Mouse (Mus musculus): Measurements from ENCODE around the gene Wasf2. TPM values are rescaled to one million over a fixed set of nuclear protein-coding genes. Genes with fewer than 3 reads are reported as not detected.

Wasf2 gene
- total and polyA plus RNA-seq, 3 experiments, result 34.6 to 83.8 (median 77.5) TPM

GRCm38 (mm10) chr4:133189396-133189795 is 59.1 kb downstream of the Wasf2 start:
- TF ChIP-seq POLR2A (IDR thresholded peaks at IDR 0.05; ENCODE audit: insufficient read depth, low read depth, low read length) (no peak), CTCF (IDR thresholded peaks at IDR 0.05) (no peak), EP300 (IDR thresholded peaks at IDR 0.05; ENCODE audit: insufficient read depth, low read depth, low read length) (no peak)
- Histone ChIP-seq H3K27ac (no peak overlapping the region), H3K9ac (ENCODE audit: low read depth, low read length) (no peak overlapping the region), H3K36me3 (ENCODE audit: control insufficient read depth, insufficient read depth, low read length) (peaks cover 15% of the 10 kb centered on the region), H3K27me3 (ENCODE audit: control insufficient read depth, insufficient read depth, low read length) (no peaks in the 10 kb centered on the region), H3K4me1 (ENCODE audit: control insufficient read depth, insufficient read depth, low read length) (peaks cover 11% of the 10 kb centered on the region), H3K79me2 (replicated peaks; ENCODE audit: control insufficient read depth, insufficient read depth, low read length) (peaks cover 3% of the 10 kb centered on the region), H3K4me3 (no peak overlapping the region)
- intact Hi-C loops (cut with DNase I), result no loop called here
- 74% methylated on average over 10 of the region's 10 CpGs for WGBS
- DNase-seq, result no peak

GRCm38 (mm10) chr4:133194482-133194881 is 64.2 kb downstream of the Wasf2 start:
- no peak overlapping the region for H3K4me3 ChIP-seq
- no peak for DNase-seq
- no peaks in the 10 kb centered on the region for H3K27me3 ChIP-seq (ENCODE audit: control insufficient read depth, insufficient read depth, low read length)
- TF ChIP-seq POLR2A (IDR thresholded peaks at IDR 0.05; ENCODE audit: insufficient read depth, low read depth, low read length) (no peak), CTCF (IDR thresholded peaks at IDR 0.05) (no peak), EP300 (IDR thresholded peaks at IDR 0.05; ENCODE audit: insufficient read depth, low read depth, low read length) (no peak)
- no peak overlapping the region for H3K9ac ChIP-seq (ENCODE audit: low read depth, low read length)
- no peak overlapping the region for H3K27ac ChIP-seq
- 77% methylated on average over 9 of the region's 11 CpGs for WGBS
- peaks cover 3% of the 10 kb centered on the region for H3K36me3 ChIP-seq (ENCODE audit: control insufficient read depth, insufficient read depth, low read length)
- H3K4me1 ChIP-seq (ENCODE audit: control insufficient read depth, insufficient read depth, low read length), result peaks cover 2% of the 10 kb centered on the region
- H3K79me2 ChIP-seq (replicated peaks; ENCODE audit: control insufficient read depth, insufficient read depth, low read length), result no peaks in the 10 kb centered on the region
- intact Hi-C loops (cut with DNase I), result no loop called here

- peaks cover 3% of the 10 kb centered on the region for H3K36me3 ChIP-seq (ENCODE audit: control insufficient read depth, insufficient read depth, low read length)
- DNase-seq, result no peak
- TF ChIP-seq EP300 (IDR thresholded peaks at IDR 0.05; ENCODE audit: insufficient read depth, low read depth, low read length) (no peak), POLR2A (IDR thresholded peaks at IDR 0.05; ENCODE audit: insufficient read depth, low read depth, low read length) (no peak), CTCF (IDR thresholded peaks at IDR 0.05) (no peak)
- H3K4me1 ChIP-seq (ENCODE audit: control insufficient read depth, insufficient read depth, low read length), result peaks cover 2% of the 10 kb centered on the region
- WGBS, result 44% methylated on average over 4 of the region's 4 CpGs
- H3K4me3 ChIP-seq, result no peak overlapping the region
- H3K9ac ChIP-seq (ENCODE audit: low read depth, low read length), result no peak overlapping the region
- no peaks in the 10 kb centered on the region for H3K27me3 ChIP-seq (ENCODE audit: control insufficient read depth, insufficient read depth, low read length)
- H3K27ac ChIP-seq, result no peak overlapping the region
- intact Hi-C loops (cut with DNase I), result no loop called here
- no peaks in the 10 kb centered on the region for H3K79me2 ChIP-seq (replicated peaks; ENCODE audit: control insufficient read depth, insufficient read depth, low read length)
Measured at GRCm38 (mm10) chr4:133195014-133195413, 64.7 kb downstream of the Wasf2 start.

- TF ChIP-seq CTCF (IDR thresholded peaks at IDR 0.05) (no peak), POLR2A (IDR thresholded peaks at IDR 0.05; ENCODE audit: insufficient read depth, low read depth, low read length) (no peak), EP300 (IDR thresholded peaks at IDR 0.05; ENCODE audit: insufficient read depth, low read depth, low read length) (no peak)
- H3K4me1 ChIP-seq (ENCODE audit: control insufficient read depth, insufficient read depth, low read length), result peaks cover 8% of the 10 kb centered on the region
- intact Hi-C loops (cut with DNase I), result loop anchor here (2.0 kb wide), 1 partner anchor 121 kb away; no protein-coding TSS in a partner anchor
Measured at GRCm38 (mm10) chr4:133196136-133196535, 65.8 kb downstream of the Wasf2 start.

GRCm38 (mm10) chr4:133196852-133197251 is 66.5 kb downstream of the Wasf2 start:
- Histone ChIP-seq H3K9ac (ENCODE audit: low read depth, low read length) (no peak overlapping the region), H3K27me3 (ENCODE audit: control insufficient read depth, insufficient read depth, low read length) (no peaks in the 10 kb centered on the region), H3K4me3 (no peak overlapping the region), H3K27ac (no peak overlapping the region), H3K4me1 (ENCODE audit: control insufficient read depth, insufficient read depth, low read length) (peaks cover 8% of the 10 kb centered on the region), H3K36me3 (ENCODE audit: control insufficient read depth, insufficient read depth, low read length) (no peaks in the 10 kb centered on the region; the same call in 1 of the 2 replicates), H3K79me2 (replicated peaks; ENCODE audit: control insufficient read depth, insufficient read depth, low read length) (no peaks in the 10 kb centered on the region)
- DNase-seq, result no peak
- WGBS, result 56% methylated on average over 7 of the region's 7 CpGs
- TF ChIP-seq EP300 (IDR thresholded peaks at IDR 0.05; ENCODE audit: insufficient read depth, low read depth, low read length), result no peak
- no peak for TF ChIP-seq POLR2A (IDR thresholded peaks at IDR 0.05; ENCODE audit: insufficient read depth, low read depth, low read length)
- no peak for TF ChIP-seq CTCF (IDR thresholded peaks at IDR 0.05)
- intact Hi-C loops (cut with DNase I), result loop anchor here (2.0 kb wide), 1 partner anchor 122 kb away; no protein-coding TSS in a partner anchor

More at GRCm38 (mm10) chr4:133196136-133196535, 65.8 kb downstream of the Wasf2 start:
- Histone ChIP-seq H3K79me2 (replicated peaks; ENCODE audit: control insufficient read depth, insufficient read depth, low read length) (no peaks in the 10 kb centered on the region), H3K27me3 (ENCODE audit: control insufficient read depth, insufficient read depth, low read length) (no peaks in the 10 kb centered on the region), H3K9ac (ENCODE audit: low read depth, low read length) (no peak overlapping the region), H3K36me3 (ENCODE audit: control insufficient read depth, insufficient read depth, low read length) (no peaks in the 10 kb centered on the region; the same call in 1 of the 2 replicates), H3K4me3 (no peak overlapping the region), H3K27ac (no peak overlapping the region)
- no peak for DNase-seq
- 84% methylated on average over 2 of the region's 2 CpGs for WGBS

- peaks cover 8% of the 10 kb centered on the region for H3K4me1 ChIP-seq (ENCODE audit: control insufficient read depth, insufficient read depth, low read length)
- no peaks in the 10 kb centered on the region for H3K27me3 ChIP-seq (ENCODE audit: control insufficient read depth, insufficient read depth, low read length)
- H3K27ac ChIP-seq, result peak overlapping the region; percentile 26; the same call in 1 of the 2 replicates
- H3K4me3 ChIP-seq, result no peak overlapping the region
- 48% methylated on average over 5 of the region's 5 CpGs for WGBS
- intact Hi-C loops (cut with DNase I), result loop anchor here (2.0 kb wide), 1 partner anchor 123 kb away; no protein-coding TSS in a partner anchor
- H3K79me2 ChIP-seq (replicated peaks; ENCODE audit: control insufficient read depth, insufficient read depth, low read length), result no peaks in the 10 kb centered on the region
- no peak for DNase-seq
- H3K9ac ChIP-seq (ENCODE audit: low read depth, low read length), result 0 out of 2 replicates have a peak overlapping the region, but pooled peaks have one; percentile 8
- TF ChIP-seq POLR2A (IDR thresholded peaks at IDR 0.05; ENCODE audit: insufficient read depth, low read depth, low read length) (no peak), EP300 (IDR thresholded peaks at IDR 0.05; ENCODE audit: insufficient read depth, low read depth, low read length) (no peak), CTCF (IDR thresholded peaks at IDR 0.05) (no peak)
- H3K36me3 ChIP-seq (ENCODE audit: control insufficient read depth, insufficient read depth, low read length), result no peaks in the 10 kb centered on the region; the same call in 1 of the 2 replicates
Measured at GRCm38 (mm10) chr4:133197355-133197754, 67.0 kb downstream of the Wasf2 start.

All from heart, adult 2 months (tissue).